Mouse (Mus musculus) erythroblast, embryonic 14.5 days (primary cell): ENCODE results near the gene Efcab9. TPM values are rescaled to one million over a fixed set of nuclear protein-coding genes. Genes with fewer than 3 reads are reported as not detected.

ENCODE experiments used
- H3K27me3 ChIP-seq: 2 replicates; pipeline ENCODE4 v1.6.1; 2012; ENCODE audit warnings: inconsistent platforms; ENCODE audit not compliant: control insufficient read depth
- H3K36me3 ChIP-seq: 2 replicates; pipeline ENCODE4 v1.6.1; 2012; ENCODE audit warnings: mild to moderate bottlenecking, inconsistent platforms; ENCODE audit not compliant: control insufficient read depth
- H3K4me1 ChIP-seq: 2 replicates; pipeline ENCODE4 v1.6.1; 2012; ENCODE audit warnings: inconsistent platforms; ENCODE audit not compliant: control insufficient read depth
- H3K4me3 ChIP-seq: replicated peaks from 2 replicates; pipeline ENCODE3; 2012; ENCODE audit warnings: moderate library complexity, mild to moderate bottlenecking, inconsistent platforms
- H3K9me3 ChIP-seq: 2 replicates; pipeline ENCODE4 v1.6.1; 2012; ENCODE audit warnings: low read length, inconsistent platforms, mixed read lengths; ENCODE audit not compliant: control insufficient read depth
- GATA1 ChIP-seq: IDR thresholded peaks from 2 replicates; pipeline ENCODE4 v1.6.1; 2012; ENCODE audit warnings: low read length, inconsistent platforms, mixed read lengths
- TAL1 ChIP-seq: IDR thresholded peaks from 3 replicates; pipeline ENCODE4 v1.6.1; 2012; ENCODE audit warnings: low read length, inconsistent platforms, mixed read lengths
- polyA plus RNA-seq: library from polyadenylated mRNA; stranded (reverse); fragments of >175 nt; gene quantifications from 2 replicates; pipeline ENCODE4 v1.2.3, GENCODE M21; 2012

Efcab9 gene
- polyA plus RNA-seq, 1 experiment, result not detected

GRCm38 (mm10) chr11:32475487-32476236 is 56.2 kb downstream of the Efcab9 start:
- Histone ChIP-seq H3K4me1 (no peaks in the 10 kb centered on the region), H3K27me3 (no peaks in the 10 kb centered on the region), H3K36me3 (no peaks in the 10 kb centered on the region), H3K9me3 (no peaks in the 10 kb centered on the region), H3K4me3 (no peak overlapping the region)
- TF ChIP-seq TAL1 (no peak), GATA1 (no peak)

- Histone ChIP-seq H3K36me3 (no peaks in the 10 kb centered on the region), H3K27me3 (no peaks in the 10 kb centered on the region), H3K4me3 (no peak overlapping the region), H3K9me3 (no peaks in the 10 kb centered on the region), H3K4me1 (no peaks in the 10 kb centered on the region)
- TF ChIP-seq TAL1 (no peak), GATA1 (no peak)
These were observed 57.2 kb downstream of the Efcab9 start for GRCm38 (mm10) chr11:32474725-32475124.

Other genes starting within 250 kb of the Efcab9 start
- gene Hba-a1, start 248.6 kb downstream of the Efcab9 start, polyA plus RNA-seq, result 387,305 and 409,151 TPM in 2 replicates
- 7.5 and 8.6 TPM in 2 replicates for gene Hbq1b, start 245.1 kb downstream of the Efcab9 start, polyA plus RNA-seq
- 130,484 and 191,888 TPM in 2 replicates for gene Hba-a2, start 235.6 kb downstream of the Efcab9 start, polyA plus RNA-seq
- 0.09 and 1.1 TPM in 2 replicates for gene Hbq1a, start 232.0 kb downstream of the Efcab9 start, polyA plus RNA-seq
- 0.02 and 0.05 TPM in 2 replicates for gene Sh3pxd2b, start 184.3 kb downstream of the Efcab9 start, polyA plus RNA-seq
- 0.16 and 0.17 TPM in 2 replicates for gene Ubtd2, start 76.7 kb downstream of the Efcab9 start, polyA plus RNA-seq
- gene Stk10, start 1.2 kb upstream of the Efcab9 start, polyA plus RNA-seq, result 2.8 and 3.8 TPM in 2 replicates
- gene Fbxw11, start 110.6 kb upstream of the Efcab9 start, polyA plus RNA-seq, result 0.28 and 0.35 TPM in 2 replicates